Mouse (Mus musculus) gastrocnemius, adult 8-10 months (tissue): Measurements from ENCODE around the gene Snx15. TPM values are rescaled to one million over a fixed set of nuclear protein-coding genes. Genes with fewer than 3 reads are reported as not detected.
"Not testable (repeated sequence)": the region's sequence is repeated elsewhere in the genome, so short reads cannot be mapped to it uniquely, and the experiment has no call there.

ENCODE experiments used
- DNase-seq, 2 experiments: peaks; one replicate each; pipeline ENCODE4 v3.0.0; 2022; ENCODE audit warnings: low spot score in 2 of 2
- total RNA-seq, 4 experiments: library from RNA; stranded (reverse); gene quantifications; 2 replicates each; pipeline ENCODE4 v1.2.4; 2022

The Snx15 gene
- total RNA-seq = 10 to 100 TPM in 2 of 4 experiments, 1 to 10 TPM in 2; 8.0 to 10.9 (median 9.7) TPM

DNA sequence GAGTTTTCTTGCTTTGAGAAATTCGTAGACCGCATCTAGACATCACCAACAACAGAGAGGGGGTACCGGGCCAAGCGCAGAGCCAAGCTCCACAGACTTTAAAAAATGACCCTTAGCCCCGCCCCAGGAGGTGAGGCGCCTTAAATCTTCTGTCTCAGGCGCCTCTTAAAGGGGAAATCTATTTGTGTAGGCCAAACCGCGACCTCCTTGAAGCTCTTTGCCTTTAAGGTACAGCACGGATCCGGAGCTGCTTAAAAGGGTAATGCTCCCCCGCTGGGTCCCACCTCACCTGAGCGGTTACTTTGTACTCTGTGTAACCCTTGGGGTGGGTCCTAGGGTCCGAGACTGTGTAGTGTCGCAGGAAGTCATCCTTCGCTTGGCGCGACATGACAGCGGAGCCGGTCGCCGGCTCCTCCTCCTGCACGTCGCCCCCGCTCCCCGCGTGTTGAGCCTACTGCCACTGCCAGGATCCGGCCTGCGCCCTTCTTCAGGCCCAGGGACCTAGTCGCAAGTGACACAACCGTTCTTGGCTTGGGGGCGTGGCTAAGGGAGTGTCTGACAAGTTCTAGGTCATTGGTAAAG is at the start of gene Snx15:
Snx15 (minus strand) TSS at position 545 of the 582 bp plus-strand sequence.
- DNase-seq = peak; percentile 93 to 96

- DNase-seq = no peak
Measured at GRCm38 (mm10) chr19:6174771-6175170, 46.7 kb upstream of the Snx15 start.

GRCm38 (mm10) chr19:6171215-6171614 is 43.1 kb upstream of the Snx15 start:
- DNase-seq = no peak

- no peak for DNase-seq
Measured at GRCm38 (mm10) chr19:6166750-6167149, 38.6 kb upstream of the Snx15 start.

GRCm38 (mm10) chr19:6163872-6164547 is 35.9 kb upstream of the Snx15 start:
- DNase-seq = peak; percentile 11 to 20

- DNase-seq = no peak
Measured at GRCm38 (mm10) chr19:6157220-6157619, 29.1 kb upstream of the Snx15 start.

- no peak for DNase-seq
Measured at GRCm38 (mm10) chr19:6156372-6156771, 28.3 kb upstream of the Snx15 start.

DNA sequence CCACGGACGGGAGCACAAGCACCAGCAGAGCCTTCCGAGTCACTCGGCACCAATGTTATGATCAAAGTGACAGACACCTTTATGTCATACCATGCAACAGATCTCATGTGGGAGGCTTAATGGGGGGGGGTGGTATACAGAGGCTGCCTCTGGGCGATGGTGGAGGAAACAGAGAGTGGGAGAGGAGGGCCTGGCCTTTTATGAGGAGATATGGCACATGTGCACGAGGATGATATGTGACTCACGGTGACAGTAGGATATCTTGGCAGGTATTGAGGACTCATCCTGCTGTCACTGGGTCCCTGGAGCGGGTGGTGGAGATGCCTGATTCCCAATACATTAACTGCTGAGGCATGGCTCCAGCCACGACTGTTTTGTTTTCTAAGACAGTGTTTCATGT is 27.1 kb upstream of the Snx15 start:
- DNase-seq = no peak

DNA sequence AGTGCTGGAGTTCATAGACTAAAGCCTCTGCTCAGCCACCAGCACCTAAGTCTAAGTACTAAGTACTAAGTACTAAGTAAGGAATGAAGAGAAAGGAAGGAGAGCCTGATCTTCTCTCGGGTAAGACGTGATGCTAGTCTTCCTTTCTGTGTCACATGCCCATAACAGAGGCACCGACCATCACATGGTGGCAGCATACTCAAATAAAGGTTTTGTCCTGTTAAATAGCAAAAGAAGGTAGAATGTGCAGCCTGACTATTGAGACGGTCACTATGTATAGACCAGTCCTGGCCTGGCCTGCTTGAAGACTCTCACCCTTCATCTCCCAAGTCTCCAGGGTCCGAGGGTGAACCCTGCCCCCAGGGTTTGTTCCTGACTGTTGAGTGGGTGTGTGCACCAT is 16.7 kb upstream of the Snx15 start:
- no peak for DNase-seq

GRCm38 (mm10) chr19:6141394-6141749 is 13.3 kb upstream of the Snx15 start, which contains the start of gene Arl2:
Gene Arl2 (minus strand): TSS chr19:6141548.
- peak; percentile 57 to 60 for DNase-seq

DNA sequence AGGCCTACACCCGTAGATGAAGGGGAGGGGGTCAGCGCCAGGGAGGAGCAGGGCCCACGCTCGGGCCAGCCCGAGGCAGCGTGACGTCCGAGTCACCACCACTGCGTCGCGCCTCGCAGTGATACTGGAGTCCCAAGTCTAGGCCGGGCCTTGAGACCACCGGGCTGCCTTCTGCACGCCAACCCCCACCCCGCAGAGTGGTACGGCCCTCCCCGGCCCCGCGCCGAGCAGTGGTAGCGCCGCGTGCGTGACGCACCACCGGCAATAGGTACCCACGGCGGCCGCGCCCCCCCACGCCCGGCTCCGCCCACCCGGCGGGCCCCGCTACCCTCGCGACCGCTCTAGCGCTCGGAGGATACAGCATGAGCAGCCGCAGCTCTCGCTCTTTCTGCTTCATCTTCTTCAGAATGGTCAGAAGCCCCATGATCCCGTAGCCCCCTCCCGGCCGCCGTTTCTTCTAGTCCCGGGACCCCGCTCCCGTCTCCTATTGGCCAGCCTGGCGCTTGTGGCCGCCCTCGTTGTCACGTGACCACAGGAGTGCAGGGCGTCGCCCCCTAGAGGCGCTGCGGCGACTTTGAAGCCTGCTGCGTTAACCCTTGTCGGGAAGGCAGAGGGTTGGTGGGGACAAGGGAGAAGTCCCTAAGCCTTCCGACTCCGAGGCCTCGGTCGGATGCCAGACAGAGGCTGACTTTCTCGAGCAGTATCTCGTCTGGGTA is 12.7 kb upstream of the Snx15 start, which contains the start of gene Batf2:
Batf2 (plus strand) TSS at position 306 of the 716 bp plus-strand sequence.
- peak; percentile 82 to 86 for DNase-seq

- DNase-seq = peak in 1 of 2 experiments; percentile 24
Measured at GRCm38 (mm10) chr19:6140374-6140677, 12.2 kb upstream of the Snx15 start.

DNA sequence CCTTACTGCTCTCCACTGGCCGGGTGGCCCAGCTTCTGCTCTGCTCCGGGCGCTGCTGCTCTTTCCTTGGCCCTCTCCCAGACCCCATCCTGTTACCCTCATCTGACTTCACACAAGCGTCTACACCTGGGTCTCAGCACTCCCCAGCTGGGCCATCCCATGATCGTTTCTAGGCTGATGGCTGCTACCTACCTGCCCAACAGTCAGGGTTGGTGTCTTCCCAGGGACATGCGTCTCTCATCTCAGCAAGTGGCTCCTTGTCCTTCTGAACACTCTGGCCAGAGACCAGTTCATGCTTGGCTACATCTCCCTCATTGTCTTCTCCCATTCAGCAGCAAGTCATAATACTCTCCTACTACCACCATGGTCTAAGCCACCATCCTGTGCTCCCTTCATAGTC is 11.6 kb upstream of the Snx15 start:
- DNase-seq = no peak

- no peak for DNase-seq
Measured at GRCm38 (mm10) chr19:6136397-6136796, 8.3 kb upstream of the Snx15 start.

DNA sequence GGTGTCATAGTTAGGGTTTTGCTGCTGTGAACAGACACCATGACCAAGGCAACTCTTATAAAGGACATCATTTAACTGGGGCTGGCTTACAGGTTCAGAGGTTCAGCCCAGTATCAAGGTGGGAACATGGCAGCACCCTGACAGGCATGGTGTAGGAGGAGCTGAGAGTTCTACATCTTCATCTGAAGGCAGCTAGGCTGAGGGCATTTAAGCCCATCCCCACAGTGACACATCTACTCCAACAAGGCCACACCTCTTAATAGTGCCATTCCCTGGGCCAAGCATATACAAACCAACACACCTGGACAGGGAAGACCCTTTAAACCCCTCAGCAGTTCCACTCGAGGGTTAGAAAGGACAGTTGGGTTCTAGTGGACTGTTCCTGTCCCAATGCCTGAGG is 5.1 kb upstream of the Snx15 start:
- not testable (repeated sequence) for DNase-seq

DNA sequence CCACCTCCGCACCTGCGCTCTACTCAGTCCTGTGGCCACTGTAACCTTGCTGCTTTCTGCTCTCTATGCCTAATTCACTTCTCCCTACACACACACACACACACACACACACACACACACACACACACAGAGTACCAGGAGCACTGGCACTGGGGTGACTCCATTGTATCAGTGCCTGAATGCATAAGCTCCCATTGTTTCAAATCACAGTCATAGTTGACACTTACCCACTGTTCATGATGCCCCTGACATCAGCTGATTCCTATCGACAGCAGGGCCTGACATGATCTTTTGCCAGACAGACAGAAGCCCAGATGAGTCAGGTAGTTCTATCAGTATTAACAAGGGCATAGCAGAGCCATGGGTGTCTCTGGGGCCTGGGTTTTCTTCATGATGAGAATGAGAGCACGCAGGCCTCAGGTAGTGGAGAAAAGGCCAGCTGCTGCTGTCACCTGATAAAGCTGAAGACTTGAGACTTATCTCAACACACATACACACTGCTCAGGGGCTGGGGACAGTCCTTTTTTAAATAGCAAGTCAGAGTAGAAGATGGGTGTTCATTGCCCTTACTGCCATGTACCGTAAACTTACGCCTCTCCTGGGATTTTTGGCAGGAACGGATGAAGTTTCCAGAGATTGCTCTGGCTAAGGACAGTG is 4.2 kb upstream of the Snx15 start:
- no peak for DNase-seq

DNA sequence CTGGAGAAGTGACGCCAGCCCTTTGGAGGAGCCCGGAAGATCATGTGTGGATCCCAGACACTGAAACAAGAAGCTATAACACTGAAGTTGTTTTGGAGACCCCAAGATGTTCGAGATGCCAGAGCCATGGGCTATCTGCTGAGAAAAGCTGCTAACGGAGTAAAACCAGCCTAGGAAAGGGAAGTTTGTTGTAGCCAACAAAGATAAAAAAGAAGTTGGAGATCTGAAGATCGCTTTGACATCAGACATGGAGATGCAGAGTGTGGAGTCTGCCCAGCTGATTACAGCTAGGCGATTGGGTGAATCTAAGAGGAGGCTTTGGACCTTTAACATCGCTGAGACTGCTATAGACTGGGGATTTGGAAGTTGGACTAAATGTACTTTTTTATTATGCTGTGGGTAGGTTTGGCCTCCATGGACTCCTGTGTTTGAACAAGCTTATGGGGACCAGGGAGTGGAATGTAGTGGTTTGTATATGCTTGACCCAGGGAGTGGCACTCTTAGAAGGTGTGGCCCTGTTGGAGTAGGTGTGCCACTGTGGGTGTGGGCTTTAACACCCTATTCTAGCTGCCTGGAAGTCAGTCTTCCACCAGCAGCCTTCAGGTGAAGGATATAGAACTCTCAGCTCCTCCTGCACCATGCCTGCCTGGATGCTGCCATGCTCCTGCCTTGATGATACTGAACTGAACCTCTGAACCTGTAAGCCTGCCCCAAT is 2.5 kb upstream of the Snx15 start:
- not testable (repeated sequence) for DNase-seq

DNA sequence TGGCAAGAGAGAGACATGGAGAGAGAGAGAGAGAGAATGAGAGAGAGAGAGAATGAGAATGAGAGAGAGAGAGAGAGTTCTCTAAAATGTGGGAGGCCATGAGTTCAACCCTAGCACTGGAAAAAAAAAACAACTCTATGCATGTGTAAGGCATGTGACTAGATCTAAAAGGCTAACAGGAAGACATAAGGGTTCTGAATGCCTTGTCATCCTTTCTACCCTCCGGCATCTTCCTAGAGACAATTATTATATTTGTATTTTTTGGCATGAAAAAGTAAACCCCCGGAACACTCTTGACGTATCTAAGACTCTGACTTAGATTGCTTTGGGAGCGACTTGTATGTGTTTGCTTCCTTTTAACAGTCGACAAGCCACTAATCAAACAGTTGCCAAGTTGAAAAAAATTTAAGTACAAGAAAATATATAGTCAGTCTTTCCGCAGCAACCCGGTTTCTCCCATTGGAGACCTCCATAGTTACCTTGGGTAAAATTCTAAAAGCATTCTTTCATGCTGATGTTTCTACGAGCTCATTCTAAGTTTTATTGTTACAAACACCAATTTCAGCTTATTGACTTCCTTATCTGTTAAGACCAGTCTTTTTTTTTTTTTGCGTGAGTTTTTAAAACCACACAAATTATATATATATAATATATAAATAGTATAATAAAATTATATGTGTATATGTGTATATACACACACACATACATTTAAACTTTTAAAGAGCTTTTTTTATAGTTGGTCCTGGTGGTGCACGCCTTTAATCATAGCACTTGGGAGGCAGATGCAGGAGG is 1.1 kb downstream of the Snx15 start:
- DNase-seq = no peak

DNA sequence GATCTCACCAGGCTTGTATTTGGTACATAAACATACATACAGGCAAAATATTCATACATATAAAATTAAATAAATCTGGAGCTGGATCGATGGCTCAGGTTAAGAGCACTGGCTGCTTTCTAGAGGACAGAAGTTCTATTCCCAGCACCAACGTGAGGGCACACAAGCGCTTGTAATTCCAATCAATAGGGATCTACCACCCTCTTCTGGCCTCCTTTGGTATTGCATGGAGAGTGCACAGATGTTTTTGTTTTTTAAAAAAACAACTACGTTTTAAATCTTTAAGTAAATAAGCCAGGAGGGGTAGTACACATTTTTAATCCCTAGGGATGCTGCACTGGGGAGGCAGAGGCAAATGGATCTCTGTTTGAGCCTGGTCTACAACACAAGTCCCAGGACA is 1.8 kb downstream of the Snx15 start:
- no peak for DNase-seq

DNA sequence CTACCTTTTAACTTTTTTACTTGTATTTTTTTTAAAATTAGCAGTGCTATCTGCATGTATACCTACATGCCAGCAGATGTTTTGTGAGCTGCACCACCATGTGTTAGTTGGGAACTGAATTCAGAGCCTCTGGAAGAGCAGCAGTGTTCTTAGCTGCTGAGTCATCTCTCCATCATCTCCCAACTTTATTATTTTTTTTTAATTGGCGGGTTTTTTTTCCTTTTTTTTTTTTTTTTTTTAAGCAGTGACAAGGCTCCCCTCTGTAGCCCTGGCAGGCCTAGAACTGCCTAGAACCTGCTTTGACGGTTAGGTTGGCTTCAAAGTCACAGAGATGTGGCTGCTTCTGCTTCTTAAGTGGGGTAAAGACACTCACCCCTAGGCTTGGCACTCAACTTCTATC is 3.2 kb downstream of the Snx15 start:
- no peak for DNase-seq

DNA sequence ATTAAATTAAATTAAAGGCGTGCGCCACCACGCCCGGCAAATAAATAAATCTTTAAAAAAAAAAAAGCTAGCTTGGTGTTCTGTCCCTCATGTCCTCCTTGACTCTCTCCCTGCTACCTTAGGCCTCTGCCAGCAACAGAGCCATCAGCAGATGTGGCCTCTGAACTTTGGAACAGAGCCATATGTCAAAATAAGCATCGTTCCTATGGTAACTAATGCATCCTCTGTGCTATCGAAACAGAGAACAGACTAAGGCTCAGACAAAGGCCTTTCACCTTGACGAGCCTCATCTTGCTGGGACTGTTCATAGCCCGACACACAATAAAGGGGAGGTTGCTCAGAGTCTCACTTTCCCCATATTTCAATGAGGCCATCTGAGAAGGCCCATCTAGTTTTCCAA is 4.8 kb downstream of the Snx15 start:
- DNase-seq = no peak
